Mouse (Mus musculus): ENCODE data around the gene Prl7a1.

Gene Prl7a1

DNA sequence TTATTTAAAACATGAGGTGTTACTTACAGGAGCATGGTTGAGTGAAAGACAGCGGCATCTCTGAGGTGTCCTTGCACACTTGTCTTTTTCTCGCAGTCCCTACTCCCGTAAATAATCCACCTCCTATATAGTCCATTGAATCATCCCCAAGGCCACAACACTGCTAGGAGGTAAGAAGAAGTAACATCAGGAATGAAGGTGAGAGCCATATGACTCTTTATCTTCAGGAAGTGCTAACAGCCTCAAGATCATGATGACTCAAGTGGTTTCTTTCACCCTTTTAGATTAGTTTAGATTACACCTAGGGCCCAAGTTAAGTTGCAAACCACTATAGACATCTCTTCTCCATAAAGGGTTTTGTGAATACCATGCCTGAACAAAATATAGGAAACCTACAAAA, at the start of gene Prl7a1:
Gene Prl7a1, minus strand, starts transcription at position 101 of the 400 bp plus-strand sequence.
- no peak for DNase-seq (ENCODE audit: low read depth, low spot score)

DNA sequence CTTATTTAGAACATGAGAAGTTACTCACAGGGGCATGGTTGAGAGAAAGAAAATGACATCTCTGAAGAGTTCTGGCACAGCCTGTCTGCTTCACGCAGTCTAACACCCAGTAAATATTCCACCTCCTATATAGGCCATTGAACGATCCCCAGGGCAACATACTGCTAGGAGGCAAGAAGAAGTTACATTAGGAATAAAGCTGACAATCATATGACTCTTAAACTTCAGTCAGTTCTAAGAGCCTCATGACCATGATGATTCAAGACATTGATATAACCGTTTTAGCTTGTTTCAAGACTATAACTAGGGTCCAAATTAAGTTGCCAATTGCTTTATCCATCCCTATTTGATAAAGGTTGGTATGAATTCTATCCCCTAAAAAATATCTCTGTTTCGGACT, 25.6 kb upstream of the Prl7a1 start, which contains the start of gene Prl7a2:
Gene Prl7a2, minus strand, starts transcription at position 101 of the 400 bp plus-strand sequence.
- no peak for DNase-seq (ENCODE audit: low read depth, low spot score)

DNA sequence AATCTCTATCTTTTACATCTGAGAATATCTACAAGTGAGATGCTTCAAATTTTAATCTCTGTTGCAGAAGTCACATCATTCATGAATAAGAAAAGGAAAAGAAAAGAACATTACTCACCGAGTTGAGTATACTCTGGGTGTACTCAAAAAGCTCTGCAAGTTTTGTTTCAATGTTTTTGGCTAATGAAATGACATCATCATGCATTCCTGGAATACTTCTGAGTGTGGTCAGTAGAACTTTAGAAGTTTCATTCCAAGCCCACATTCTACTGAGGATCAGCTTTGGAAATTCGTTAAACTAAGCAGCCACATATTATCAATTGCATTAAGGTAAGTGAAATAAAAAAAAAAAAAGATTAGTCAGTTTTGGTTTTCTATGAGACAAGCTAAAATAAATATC, 18.5 kb upstream of the Prl7a1 start:
- no peak for DNase-seq (ENCODE audit: low read depth, low spot score)

DNA sequence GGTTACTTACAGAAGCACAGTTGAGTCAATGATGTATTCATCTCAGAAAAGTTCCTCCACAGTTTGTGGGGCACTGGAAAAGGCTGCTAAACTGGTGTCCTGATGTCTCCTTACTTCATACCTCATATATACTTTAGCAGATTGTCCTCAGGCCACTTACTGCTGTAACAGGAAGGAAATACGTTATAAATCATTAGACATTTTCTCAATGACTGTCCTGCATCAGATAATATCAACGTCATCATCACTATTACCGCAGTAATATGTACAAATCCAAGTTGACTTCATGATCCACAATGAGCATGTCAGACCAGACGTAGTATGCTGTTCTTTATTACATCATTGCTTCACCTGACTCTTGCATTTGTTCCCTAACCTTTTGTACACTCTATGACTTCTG, 31.8 kb downstream of the Prl7a1 start, which contains the start of gene Prl7b1:
Gene Prl7b1, minus strand, starts transcription at position 101 of the 400 bp plus-strand sequence.
- no peak for DNase-seq (ENCODE audit: low read depth, low spot score)
